Mouse (Mus musculus) spleen, adult 2 months (tissue): ENCODE results near the gene Olfr1377.

ENCODE experiments used
- CTCF ChIP-seq: fragments of 200-500 bp; IDR thresholded peaks from 2 replicates; pipeline ENCODE4 v1.5.1; 2011; ENCODE audit warnings: mild to moderate bottlenecking, inconsistent platforms; ENCODE audit not compliant: insufficient read depth, insufficient read length, insufficient replicate concordance; ENCODE audit errors: extremely low read depth
- POLR2A ChIP-seq: fragments of 200-500 bp; IDR thresholded peaks from 2 replicates; pipeline ENCODE4 v1.6.1; 2011; ENCODE audit warnings: low read depth, low read length, inconsistent platforms

- TF ChIP-seq CTCF (no peak), POLR2A (no peak)
Observed at GRCm38 (mm10) chr11:51016341-51016740, 34.6 kb downstream of the Olfr1377 start.
